Mouse (Mus musculus) forebrain, embryonic 16.5 days (tissue): Measurements from ENCODE around the gene Ttf2. TPM values are rescaled to one million over a fixed set of nuclear protein-coding genes. Genes with fewer than 3 reads are reported as not detected.

Experiments
- ATAC-seq: fragments of 200-750 bp; cut with Nextera tagmentation; 2 replicates; pipeline ENCODE4 v1.8.0; 2017; ENCODE audit warnings: mild to moderate bottlenecking, moderate library complexity
- H3K27ac ChIP-seq: fragments of 300-500 bp; sonication (generic); 2 replicates; pipeline ENCODE4 v1.5.1; 2014; ENCODE audit warnings: low read length, control low read depth
- H3K27me3 ChIP-seq: fragments of 300-500 bp; sonication (generic); replicated peaks from 2 replicates; pipeline ENCODE4 v1.6.1; 2014; ENCODE audit warnings: low read length; ENCODE audit not compliant: control insufficient read depth, insufficient read depth
- H3K36me3 ChIP-seq: fragments of 300-500 bp; sonication (generic); 2 replicates; pipeline ENCODE4 v1.6.1; 2014; ENCODE audit not compliant: control insufficient read depth, insufficient read depth
- H3K4me1 ChIP-seq: fragments of 300-500 bp; sonication (generic); replicated peaks from 2 replicates; pipeline ENCODE4 v1.6.1; 2014; ENCODE audit warnings: low read length; ENCODE audit not compliant: control insufficient read depth, insufficient read depth
- H3K4me2 ChIP-seq: fragments of 300-500 bp; sonication (generic); 2 replicates; pipeline ENCODE4 v1.6.1; 2014; ENCODE audit warnings: mild to moderate bottlenecking, low read length, control low read depth
- H3K4me3 ChIP-seq: fragments of 300-500 bp; sonication (generic); replicated peaks from 2 replicates; pipeline ENCODE4 v1.5.1; 2014; ENCODE audit warnings: mild to moderate bottlenecking, low read length, control low read depth
- H3K9ac ChIP-seq: fragments of 300-500 bp; sonication (generic); replicated peaks from 2 replicates; pipeline ENCODE4 v1.6.1; 2014; ENCODE audit warnings: low read depth, low read length, control low read depth
- H3K9me3 ChIP-seq: fragments of 300-500 bp; sonication (generic); 2 replicates; pipeline ENCODE4 v1.6.1; 2016; ENCODE audit warnings: low read length; ENCODE audit not compliant: control insufficient read depth
- WGBS: fragments of 180-500 bp; shearing (Covaris S2); extraction: QIAGEN DNeasy Blood & Tissue Kit; methylation state at CpG from one replicate; pipeline ENCODE4 v1.1.7; 2014; 5-methylcytosine and 5-hydroxymethylcytosine counted together
- polyA plus RNA-seq: library from polyadenylated mRNA; unstranded; fragments of >200 nt; fragmentation: Nextera tagmentation; extraction: Ambion mirVana; gene quantifications from 2 replicates; pipeline ENCODE4 v1.2.1, GENCODE M21; 2015

Gene Ttf2
- polyA plus RNA-seq, 1 experiment from 2014 or later = 6.2 TPM

DNA sequence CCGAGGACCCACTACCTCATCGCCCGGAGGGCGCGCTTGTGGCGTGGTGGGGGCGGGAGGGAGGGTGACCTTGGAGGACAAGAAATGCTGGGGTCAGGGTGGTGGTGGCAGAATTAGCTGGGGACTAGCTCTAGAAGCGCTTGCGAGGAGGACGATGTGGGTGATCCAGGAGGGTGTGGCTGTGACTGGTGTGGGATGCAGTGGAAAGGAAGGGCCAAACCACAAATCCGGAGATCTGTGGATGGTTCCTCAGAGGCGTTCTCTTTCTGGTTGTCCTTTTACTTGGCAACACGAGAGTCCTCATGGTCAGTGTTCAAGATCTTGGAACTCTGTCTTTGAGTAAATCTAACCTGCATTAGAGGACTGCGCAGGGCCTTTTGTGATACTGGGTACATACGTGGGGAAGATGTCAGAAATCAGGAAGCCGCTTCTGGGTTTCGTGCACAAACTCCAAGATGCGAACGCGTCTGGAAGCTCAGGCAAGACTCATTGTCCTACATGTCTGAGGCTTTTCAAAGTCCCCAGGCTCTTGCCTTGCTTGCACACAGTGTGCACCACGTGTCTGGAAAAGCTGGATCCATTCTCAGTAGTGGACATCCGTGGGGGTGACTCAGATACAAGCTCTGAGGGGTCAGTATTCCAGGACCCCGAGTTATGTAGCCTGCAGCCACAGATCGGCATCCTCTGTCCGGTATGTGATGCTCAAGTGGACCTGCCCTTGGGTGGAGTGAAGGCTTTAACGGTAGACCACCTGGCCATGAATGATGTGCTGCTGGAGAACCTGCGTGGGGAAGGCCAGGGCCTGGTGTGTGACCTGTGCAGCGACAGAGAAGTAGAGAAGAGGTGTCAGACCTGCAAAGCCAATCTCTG lies 46.7 kb downstream of the Ttf2 start:
- peak overlapping the region; percentile 82 for H3K27ac ChIP-seq
- peaks cover 46% of the 10 kb centered on the region for H3K4me1 ChIP-seq
- peak overlapping the region; percentile 73 for H3K4me3 ChIP-seq
- peak overlapping the region; percentile 81 for H3K4me2 ChIP-seq
- peak; percentile 49 for ATAC-seq
- no peaks in the 10 kb centered on the region for H3K36me3 ChIP-seq
- H3K9me3 ChIP-seq = no peaks in the 10 kb centered on the region
- peak overlapping the region; percentile 92 for H3K9ac ChIP-seq
- 39% methylated on average over 26 of the region's 28 CpGs for WGBS
- no peaks in the 10 kb centered on the region for H3K27me3 ChIP-seq

GRCm38 (mm10) chr3:100921825-100922505 lies 47.5 kb downstream of the Ttf2 start, which contains the start of gene Trim45:
Gene Trim45, plus strand, starts transcription at chr3:100922202.
- H3K4me3 ChIP-seq = peak within 1 kb of the TSS; percentile 73
- peak within 1 kb of the TSS; percentile 92 for H3K9ac ChIP-seq
- no peaks in the 10 kb centered on the region for H3K27me3 ChIP-seq
- peak within 1 kb of the TSS; percentile 81 for H3K4me2 ChIP-seq
- ATAC-seq = peak; percentile 98
- peak within 1 kb of the TSS; percentile 82 for H3K27ac ChIP-seq
- H3K36me3 ChIP-seq = no peaks in the 10 kb centered on the region
- peaks cover 46% of the 10 kb centered on the region for H3K4me1 ChIP-seq
- under 1% methylated on average over 39 of the region's 39 CpGs for WGBS
- no peaks in the 10 kb centered on the region for H3K9me3 ChIP-seq

GRCm38 (mm10) chr3:100920611-100921140 lies 48.8 kb downstream of the Ttf2 start:
- 83% methylated on average over 9 of the region's 9 CpGs for WGBS
- no peak overlapping the region for H3K27ac ChIP-seq
- ATAC-seq = no peak

DNA sequence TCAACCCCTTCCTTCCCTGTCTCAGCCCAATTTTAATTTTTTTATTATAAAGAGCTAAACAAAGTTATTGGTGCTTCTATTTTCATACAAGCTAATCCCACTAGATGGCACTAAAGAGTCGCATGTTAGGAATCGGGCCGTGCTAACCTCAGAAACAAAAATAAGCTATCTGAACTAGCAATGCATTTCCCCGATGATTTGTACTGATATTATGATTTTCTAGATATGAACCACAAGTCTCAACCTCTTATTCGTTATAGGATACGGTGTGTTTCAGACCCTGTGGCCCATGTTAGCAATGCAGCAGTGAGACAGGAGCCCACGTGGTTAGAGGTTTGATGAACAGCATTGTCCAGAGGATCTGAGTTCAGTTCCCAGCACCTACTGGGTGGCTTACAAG lies 52.6 kb downstream of the Ttf2 start:
- H3K4me2 ChIP-seq = no peak overlapping the region
- no peak overlapping the region for H3K4me3 ChIP-seq
- no peak overlapping the region for H3K27ac ChIP-seq
- H3K9ac ChIP-seq = no peak overlapping the region
- peaks cover 8% of the 10 kb centered on the region for H3K4me1 ChIP-seq
- no peaks in the 10 kb centered on the region for H3K27me3 ChIP-seq
- no peaks in the 10 kb centered on the region for H3K36me3 ChIP-seq
- WGBS = 16% methylated on average over 7 of the region's 7 CpGs
- ATAC-seq = no peak
- no peaks in the 10 kb centered on the region for H3K9me3 ChIP-seq

More at GRCm38 (mm10) chr3:100920611-100921140, 48.8 kb downstream of the Ttf2 start:
- Histone ChIP-seq H3K9me3 (no peaks in the 10 kb centered on the region), H3K4me3 (no peak overlapping the region), H3K4me2 (no peak overlapping the region), H3K36me3 (no peaks in the 10 kb centered on the region), H3K4me1 (peaks cover 35% of the 10 kb centered on the region), H3K27me3 (no peaks in the 10 kb centered on the region), H3K9ac (no peak overlapping the region)

GRCm38 (mm10) chr3:100911498-100912213 lies 57.8 kb downstream of the Ttf2 start:
- Histone ChIP-seq H3K27me3 (no peaks in the 10 kb centered on the region), H3K4me3 (no peak overlapping the region), H3K4me1 (no peaks in the 10 kb centered on the region), H3K9me3 (no peaks in the 10 kb centered on the region), H3K27ac (no peak overlapping the region), H3K36me3 (no peaks in the 10 kb centered on the region), H3K9ac (no peak overlapping the region), H3K4me2 (no peak overlapping the region)
- no peak for ATAC-seq
- 78% methylated on average over 7 of the region's 7 CpGs for WGBS

GRCm38 (mm10) chr3:100911026-100911425 lies 58.4 kb downstream of the Ttf2 start:
- Histone ChIP-seq H3K27me3 (no peaks in the 10 kb centered on the region), H3K9ac (no peak overlapping the region), H3K4me1 (no peaks in the 10 kb centered on the region), H3K9me3 (no peaks in the 10 kb centered on the region), H3K36me3 (no peaks in the 10 kb centered on the region), H3K27ac (no peak overlapping the region), H3K4me3 (no peak overlapping the region), H3K4me2 (no peak overlapping the region)
- WGBS = 84% methylated on average over 9 of the region's 9 CpGs
- ATAC-seq = no peak

DNA sequence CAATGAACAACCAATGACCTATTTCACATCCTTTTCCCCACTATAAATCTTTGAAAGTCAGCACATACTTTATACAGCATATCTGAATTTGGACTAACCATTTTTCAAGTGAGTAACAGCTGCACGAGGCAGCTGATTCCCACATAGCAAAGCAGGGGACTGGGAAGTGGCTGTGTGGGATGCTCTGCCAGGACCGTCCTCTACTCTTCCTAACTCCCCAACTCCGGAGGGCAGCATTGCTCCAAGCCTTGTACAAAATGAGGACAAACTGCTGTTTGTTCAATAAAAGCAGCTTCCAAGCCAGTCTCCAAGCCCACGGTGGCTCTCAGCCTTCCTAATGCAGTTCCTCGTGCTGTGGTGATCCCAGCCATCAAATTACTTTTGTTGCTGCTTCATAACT lies 58.8 kb downstream of the Ttf2 start:
- ATAC-seq = no peak
- Histone ChIP-seq H3K27me3 (no peaks in the 10 kb centered on the region), H3K27ac (no peak overlapping the region), H3K4me3 (no peak overlapping the region), H3K4me2 (no peak overlapping the region), H3K36me3 (no peaks in the 10 kb centered on the region), H3K9me3 (no peaks in the 10 kb centered on the region), H3K9ac (no peak overlapping the region), H3K4me1 (no peaks in the 10 kb centered on the region)
- WGBS = 65% methylated on average over 5 of the region's 5 CpGs

GRCm38 (mm10) chr3:100908594-100908993 lies 60.9 kb downstream of the Ttf2 start:
- Histone ChIP-seq H3K4me1 (no peaks in the 10 kb centered on the region), H3K9me3 (no peaks in the 10 kb centered on the region)
- 75% methylated on average over 6 of the region's 6 CpGs for WGBS

GRCm38 (mm10) chr3:100906916-100907315 lies 62.5 kb downstream of the Ttf2 start:
- no peaks in the 10 kb centered on the region for H3K9me3 ChIP-seq
- no peak overlapping the region for H3K27ac ChIP-seq
- H3K9ac ChIP-seq = no peak overlapping the region
- H3K36me3 ChIP-seq = no peaks in the 10 kb centered on the region
- WGBS = 29% methylated on average over 3 of the region's 3 CpGs
- H3K27me3 ChIP-seq = no peaks in the 10 kb centered on the region
- H3K4me2 ChIP-seq = no peak overlapping the region
- no peak overlapping the region for H3K4me3 ChIP-seq
- no peak for ATAC-seq
- H3K4me1 ChIP-seq = no peaks in the 10 kb centered on the region

More at GRCm38 (mm10) chr3:100908594-100908993, 60.9 kb downstream of the Ttf2 start:
- H3K27ac ChIP-seq = no peak overlapping the region
- H3K27me3 ChIP-seq = no peaks in the 10 kb centered on the region
- no peak for ATAC-seq
- H3K9ac ChIP-seq = no peak overlapping the region
- no peak overlapping the region for H3K4me3 ChIP-seq
- no peak overlapping the region for H3K4me2 ChIP-seq
- H3K36me3 ChIP-seq = no peaks in the 10 kb centered on the region
